Mouse (Mus musculus) CH12.LX (cell line): Measurements from ENCODE around the gene Gm38392. TPM values are rescaled to one million over a fixed set of nuclear protein-coding genes. Genes with fewer than 3 reads are reported as not detected.

Experiments
- DNase-seq: peaks from one replicate; pipeline ENCODE4 v3.0.0-alpha.2; 2013; ENCODE audit errors: extremely low read depth
- H3K27ac ChIP-seq: 2 replicates; pipeline ENCODE4 v1.5.1; 2012; ENCODE audit warnings: low read depth, mild to moderate bottlenecking, control low read depth, moderate library complexity; ENCODE audit not compliant: insufficient read depth
- H3K27me3 ChIP-seq: replicated peaks from 2 replicates; pipeline ENCODE3; 2012; ENCODE audit warnings: inconsistent platforms
- H3K36me3 ChIP-seq, 2 experiments: replicated peaks in 1 of 2; 2 replicates each; pipeline versions ENCODE3 to v1.6.1; 2012; ENCODE audit warnings: inconsistent platforms in 1 of 2, low read length in 1 of 2, mild to moderate bottlenecking in 1 of 2, mixed read lengths in 1 of 2, moderate library complexity in 1 of 2; ENCODE audit not compliant: control insufficient read depth in 1 of 2, insufficient read depth in 1 of 2
- H3K4me1 ChIP-seq, 2 experiments: 2 replicates each; pipeline ENCODE4 v1.6.1; 2012; ENCODE audit warnings: inconsistent platforms in 1 of 2, moderate library complexity in 1 of 2; ENCODE audit not compliant: insufficient read depth in 2 of 2, control insufficient read depth in 1 of 2
- H3K4me2 ChIP-seq: 2 replicates; pipeline ENCODE4 v1.6.1; 2012; ENCODE audit warnings: low read depth, mild to moderate bottlenecking, control low read depth; ENCODE audit not compliant: poor library complexity, insufficient read depth, severe bottlenecking
- H3K4me3 ChIP-seq, 3 experiments: fragments of 150-350 bp in 1 of 3; sonication (generic) in 1 of 3; replicated peaks in 1 of 3; 2 replicates each; pipeline versions ENCODE3 to v1.5.1; 2011 to 2012; ENCODE audit warnings: low read depth in 2 of 3, low read length in 2 of 3, mild to moderate bottlenecking in 2 of 3, moderate library complexity in 2 of 3, control low read depth in 1 of 3, improper control_type of control experiment in 1 of 3, inconsistent platforms in 1 of 3, mixed read lengths in 1 of 3; ENCODE audit not compliant: poor library complexity in 1 of 3
- H3K79me2 ChIP-seq: replicated peaks from 2 replicates; pipeline ENCODE4 v1.6.1; 2012; ENCODE audit warnings: mild to moderate bottlenecking, moderate library complexity; ENCODE audit not compliant: control insufficient read depth, poor library complexity, insufficient read depth, severe bottlenecking; ENCODE audit errors: extremely low read depth
- H3K9ac ChIP-seq: 2 replicates; pipeline ENCODE4 v1.6.1; 2012; ENCODE audit warnings: low read depth, mild to moderate bottlenecking, control low read depth, moderate library complexity; ENCODE audit not compliant: insufficient read depth
- H3K9me3 ChIP-seq: replicated peaks from 2 replicates; pipeline ENCODE3; 2012; ENCODE audit warnings: low read length, inconsistent platforms, mixed read lengths
- BHLHE40 ChIP-seq: IDR thresholded peaks from 2 replicates; pipeline ENCODE4 v1.6.1; 2011; ENCODE audit warnings: mild to moderate bottlenecking, low read depth, low read length, improper control_type of control experiment
- CHD2 ChIP-seq: IDR thresholded peaks from 2 replicates; pipeline ENCODE4 v1.6.1; 2011; ENCODE audit warnings: low read length, improper control_type of control experiment
- CTCF ChIP-seq, 2 experiments: IDR thresholded peaks in 1 of 2; conservative IDR thresholded peaks in 1 of 2; 2 replicates each; pipeline ENCODE4 v1.5.1; 2011 to 2012; ENCODE audit warnings: low read depth in 2 of 2, low read length in 2 of 2, improper control_type of control experiment in 1 of 2, inconsistent platforms in 1 of 2, mild to moderate bottlenecking in 1 of 2, moderate library complexity in 1 of 2
- E2F4 ChIP-seq: IDR thresholded peaks from 2 replicates; pipeline ENCODE4 v1.6.1; 2011; ENCODE audit warnings: low read depth, low read length, improper control_type of control experiment; ENCODE audit not compliant: insufficient replicate concordance
- GABPA ChIP-seq: IDR thresholded peaks from 2 replicates; pipeline ENCODE4 v1.6.1; 2012; ENCODE audit warnings: low read depth, low read length, improper control_type of control experiment, inconsistent platforms; ENCODE audit not compliant: insufficient replicate concordance
- KAT2A ChIP-seq: IDR thresholded peaks from 2 replicates; pipeline ENCODE4 v1.6.1; 2012; ENCODE audit warnings: low read length, improper control_type of control experiment, inconsistent platforms; ENCODE audit not compliant: insufficient replicate concordance
- MAX ChIP-seq: IDR thresholded peaks from 2 replicates; pipeline ENCODE4 v1.6.1; 2011; ENCODE audit warnings: low read length, improper control_type of control experiment
- MAZ ChIP-seq: IDR thresholded peaks from 2 replicates; pipeline ENCODE4 v1.6.1; 2012; ENCODE audit warnings: low read depth, mild to moderate bottlenecking, inconsistent platforms, low read length, improper control_type of control experiment, moderate library complexity
- MEF2A ChIP-seq: IDR thresholded peaks from 2 replicates; pipeline ENCODE4 v1.6.1; 2014; ENCODE audit warnings: low read depth, mild to moderate bottlenecking, inconsistent platforms, low read length, improper control_type of control experiment, borderline replicate concordance
- NELFE ChIP-seq: IDR thresholded peaks from 2 replicates; pipeline ENCODE4 v1.6.1; 2011; ENCODE audit warnings: low read depth, low read length, improper control_type of control experiment
- NRF1 ChIP-seq: IDR thresholded peaks from 2 replicates; pipeline ENCODE4 v1.6.1; 2014; ENCODE audit warnings: low read depth, mild to moderate bottlenecking, inconsistent platforms, low read length, improper control_type of control experiment, moderate library complexity
- PAX5 ChIP-seq: IDR thresholded peaks from 2 replicates; pipeline ENCODE4 v1.6.1; 2012; ENCODE audit warnings: low read length, inconsistent platforms, mixed read lengths
- RAD21 ChIP-seq: IDR thresholded peaks from 2 replicates; pipeline ENCODE4 v1.6.1; 2011; ENCODE audit warnings: low read depth, mild to moderate bottlenecking, low read length, improper control_type of control experiment, moderate library complexity
- RCOR1 ChIP-seq: conservative IDR thresholded peaks from 2 replicates; pipeline ENCODE4 v1.6.1; 2012; ENCODE audit warnings: low read depth, mild to moderate bottlenecking, inconsistent platforms, low read length, improper control_type of control experiment
- SMC3 ChIP-seq: IDR thresholded peaks from 2 replicates; pipeline ENCODE4 v1.6.1; 2011; ENCODE audit warnings: low read depth, low read length, improper control_type of control experiment
- UBTF ChIP-seq: IDR thresholded peaks from 2 replicates; pipeline ENCODE4 v1.6.1; 2012; ENCODE audit warnings: low read depth, mild to moderate bottlenecking, inconsistent platforms, low read length, improper control_type of control experiment, moderate library complexity
- USF1 ChIP-seq: IDR thresholded peaks from 2 replicates; pipeline ENCODE4 v1.6.1; 2014; ENCODE audit warnings: low read depth, mild to moderate bottlenecking, inconsistent platforms, low read length, improper control_type of control experiment
- USF2 ChIP-seq: conservative IDR thresholded peaks from 2 replicates; pipeline ENCODE4 v1.6.1; 2011; ENCODE audit warnings: low read depth, low read length, improper control_type of control experiment
- dilution Hi-C: fragments of 300-500 bp; cut with MboI; formaldehyde crosslinking; loops from 2 replicates; pipeline ENCODE4 v1.14.3; 2020; ENCODE audit warnings: low sequenced_read_pairs; ENCODE audit not compliant: extremely low pct_unique_long_range_greater_than_20kb, extremely low pct_ligation_motif_present
- in situ Hi-C: fragments of 300-500 bp; cut with MboI; formaldehyde crosslinking; loops from 3 replicates; pipeline ENCODE4 v1.14.3; 2019; ENCODE audit warnings: low sequenced_read_pairs, low pct_ligation_motif_present, low pct_unique_long_range_greater_than_20kb, mixed read lengths
- polyA plus RNA-seq: library from polyadenylated mRNA; unstranded; fragments of >175 nt; gene quantifications from 2 replicates; pipeline ENCODE4 v1.2.1, GENCODE M21; 2012; ENCODE audit warnings: low read depth; ENCODE audit not compliant: insufficient read length
- total RNA-seq, 2 experiments: library from RNA; depleted of rRNA; stranded (reverse); fragments of 300-350 nt in 1 of 2; fragments of >200 nt in 1 of 2; gene quantifications; 2 replicates each; pipeline ENCODE4 v1.2.3; 2012 to 2014

Gm38392 gene
- total and polyA plus RNA-seq, 3 experiments = not detected

DNA sequence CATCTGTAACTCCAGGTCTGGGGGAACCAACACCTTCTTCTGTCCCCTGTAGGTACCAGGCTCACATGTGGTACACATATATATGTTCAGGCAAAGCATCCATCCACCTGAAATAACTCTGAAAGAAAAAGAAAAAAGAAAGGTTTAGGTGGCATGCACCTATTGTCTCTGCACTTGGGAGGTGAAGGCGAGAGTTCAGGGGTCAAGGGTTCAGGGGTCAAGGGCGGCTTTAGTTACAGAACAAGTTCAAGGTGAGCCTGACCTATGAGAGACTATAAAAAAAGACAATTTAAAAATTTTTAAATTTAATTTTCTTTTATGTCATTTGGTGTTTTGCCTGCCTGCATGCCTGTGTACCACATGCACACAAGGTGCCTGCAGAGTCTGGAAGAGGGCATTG is 7.0 kb downstream of the Gm38392 start:
- Histone ChIP-seq H3K4me3 (no peak overlapping the region), H3K4me1 (no peaks in the 10 kb centered on the region), H3K9ac (no peak overlapping the region), H3K27ac (no peak overlapping the region), H3K27me3 (no peaks in the 10 kb centered on the region), H3K36me3 (peaks cover 1 to 10% of the 10 kb centered on the region in 2 experiments), H3K9me3 (no peaks in the 10 kb centered on the region), H3K79me2 (no peaks in the 10 kb centered on the region), H3K4me2 (no peak overlapping the region)
- no peak for DNase-seq
- dilution Hi-C loops (no loop called here), in situ Hi-C loops (no loop called here)
- no peak for TF ChIP-seq MEF2A

DNA sequence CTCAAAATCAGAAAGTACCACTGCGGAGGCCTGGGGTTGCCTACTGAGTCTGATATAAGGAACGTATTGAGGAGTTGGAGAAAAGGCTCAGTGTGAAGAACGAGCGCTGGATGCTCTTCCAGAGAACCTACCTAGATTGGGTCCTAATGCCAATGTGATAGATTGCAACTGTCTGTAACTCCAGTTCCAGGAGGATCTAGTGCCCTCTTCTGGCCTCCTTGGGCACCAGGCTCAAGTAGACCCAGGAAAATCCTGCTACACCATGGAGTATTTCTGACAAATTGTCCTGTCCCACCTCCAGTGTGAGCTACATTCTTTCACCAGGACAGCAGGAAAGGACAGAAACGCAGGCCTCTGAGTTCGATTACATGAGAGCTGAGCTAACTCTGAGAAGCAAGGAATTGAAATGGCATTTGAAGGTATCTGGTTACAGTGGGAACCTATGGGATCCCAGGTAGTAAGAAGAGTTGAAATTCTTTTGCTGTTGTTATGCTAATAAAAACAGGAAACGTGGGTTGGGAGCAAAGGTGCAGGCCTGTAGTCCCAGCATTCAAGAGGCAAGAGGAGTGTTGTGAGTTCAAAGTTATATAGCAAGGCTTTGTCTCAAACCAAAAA is 10.4 kb downstream of the Gm38392 start:
- H3K4me2 ChIP-seq = no peak overlapping the region

GRCm38 (mm10) chr3:88276121-88276520 is 10.9 kb downstream of the Gm38392 start:
- Histone ChIP-seq H3K4me2 (no peak overlapping the region), H3K36me3 (no peaks in the 10 kb centered on the region), H3K9me3 (no peaks in the 10 kb centered on the region), H3K9ac (no peak overlapping the region), H3K4me3 (no peak overlapping the region), H3K27me3 (no peaks in the 10 kb centered on the region), H3K4me1 (no peaks in the 10 kb centered on the region), H3K27ac (no peak overlapping the region), H3K79me2 (no peaks in the 10 kb centered on the region)
- in situ Hi-C loops = no loop called here
- TF ChIP-seq NRF1 (no peak), NELFE (no peak), BHLHE40 (no peak), USF1 (no peak), KAT2A (no peak), USF2 (no peak), GABPA (no peak), MAX (no peak), RCOR1 (no peak), MAZ (no peak), E2F4 (no peak)
- dilution Hi-C loops = no loop called here
- no peak for DNase-seq

More for the DNA sequence above, 10.4 kb downstream of the Gm38392 start:
- no peaks in the 10 kb centered on the region for H3K27me3 ChIP-seq
- H3K36me3 ChIP-seq = no peaks in the 10 kb centered on the region
- H3K4me3 ChIP-seq = no peak overlapping the region
- no peak overlapping the region for H3K27ac ChIP-seq
- H3K9me3 ChIP-seq = no peaks in the 10 kb centered on the region
- no peaks in the 10 kb centered on the region for H3K4me1 ChIP-seq
- no peak overlapping the region for H3K9ac ChIP-seq
- in situ Hi-C loops = no loop called here
- H3K79me2 ChIP-seq = no peaks in the 10 kb centered on the region
- no peak for DNase-seq
- TF ChIP-seq SMC3 (peak; percentile 44), CHD2 (no peak), PAX5 (no peak), RAD21 (peak; percentile 48), NRF1 (no peak), CTCF (conservative IDR thresholded peaks at IDR 0.05 in 1 of 2, IDR thresholded peaks at IDR 0.05 in 1 of 2; ENCODE audit: low read depth in 2 of 2, low read length in 2 of 2) (peak in 1 of 2 experiments; percentile 64; a peak in 2 of 4 replicates), UBTF (no peak), MEF2A (no peak), USF1 (no peak)
- dilution Hi-C loops = no loop called here
